Mouse (Mus musculus) right cerebral cortex, postnatal 14 days (tissue): ENCODE results near the gene B020004J07Rik.
"Not testable (repeated sequence)": the region's sequence is repeated elsewhere in the genome, so short reads cannot be mapped to it uniquely, and the experiment has no call there.

Experiments used
- DNase-seq: peaks from one replicate; pipeline ENCODE4 v3.0.0; 2022

Gene B020004J07Rik

DNA sequence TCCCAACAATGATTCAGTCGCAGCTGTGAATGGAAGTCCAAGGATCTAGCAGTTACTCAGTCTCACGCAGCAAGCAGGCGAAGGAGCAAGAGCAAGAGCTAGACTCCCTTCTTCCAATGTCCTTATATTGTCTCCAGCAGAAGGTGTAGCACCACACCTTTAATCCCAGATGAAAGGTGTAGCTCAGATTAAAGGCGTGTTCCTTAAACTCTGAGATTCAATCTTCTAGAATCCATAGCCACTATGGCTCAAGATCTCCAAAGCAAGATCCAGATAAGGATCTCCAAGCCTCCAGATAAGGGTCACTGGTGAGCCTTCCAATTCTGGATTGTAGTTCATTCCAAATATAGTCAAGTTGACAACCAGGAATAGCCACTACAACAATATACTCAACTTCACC, at the start of gene B020004J07Rik:
TSS of gene B020004J07Rik (minus strand) at position 101 of the 400 bp plus-strand sequence.
- not testable (repeated sequence) for DNase-seq

DNA sequence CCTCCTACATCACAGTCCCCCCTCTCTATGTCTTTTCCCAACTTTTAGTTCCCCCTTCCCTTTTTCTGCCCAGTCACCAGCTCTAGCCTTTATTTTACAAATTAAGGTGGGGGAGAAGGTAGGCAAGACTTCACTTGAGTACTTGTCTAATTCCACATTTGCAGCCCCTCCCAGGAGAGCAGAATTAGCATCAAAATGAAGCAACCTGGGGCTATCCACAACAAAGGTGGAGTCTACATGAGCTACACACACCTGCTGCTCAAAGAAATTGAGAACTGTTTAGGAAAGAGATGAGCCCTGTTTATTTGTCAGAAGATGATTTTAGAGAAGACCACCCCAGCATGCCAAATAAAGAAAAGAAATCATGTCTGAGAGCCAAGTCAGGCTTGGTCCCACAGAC, 45.6 kb upstream of the B020004J07Rik start:
- no peak for DNase-seq

DNA sequence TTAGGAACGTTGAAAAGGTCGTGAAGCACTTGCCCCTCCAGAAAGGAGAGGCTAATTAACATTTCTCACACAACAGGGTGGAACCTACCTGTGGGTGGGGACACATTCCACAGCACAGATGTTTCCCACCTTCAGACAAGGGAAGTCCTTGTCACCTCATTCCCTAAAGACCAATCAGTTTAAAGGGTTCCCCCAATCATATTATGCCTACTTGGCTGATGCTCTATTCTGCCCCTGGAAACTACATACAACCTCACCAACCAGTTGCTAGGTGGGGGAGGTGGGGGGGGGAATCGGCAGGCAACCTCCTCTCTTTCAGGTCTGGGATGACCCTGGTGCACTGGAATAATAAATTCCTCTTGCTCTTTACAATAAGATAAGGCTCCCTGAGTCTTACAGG, 39.8 kb upstream of the B020004J07Rik start:
- no peak for DNase-seq

DNA sequence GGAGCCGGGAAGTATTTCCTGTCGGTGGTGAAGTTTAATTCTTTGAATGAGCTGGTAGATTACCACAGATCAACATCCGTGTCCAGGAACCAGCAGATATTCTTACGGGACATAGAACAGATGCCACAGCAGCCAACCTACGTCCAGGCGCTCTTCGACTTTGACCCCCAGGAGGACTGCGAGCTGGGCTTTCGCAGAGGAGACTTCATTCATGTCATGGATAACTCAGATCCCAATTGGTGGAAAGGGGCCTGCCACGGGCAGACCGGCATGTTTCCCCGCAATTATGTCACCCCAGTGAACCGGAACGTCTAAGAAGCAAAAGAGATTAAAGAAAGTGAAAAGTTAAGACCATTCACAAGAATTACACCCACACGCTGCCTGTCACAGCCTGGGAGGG, 31.9 kb upstream of the B020004J07Rik start:
- not testable (repeated sequence) for DNase-seq

DNA sequence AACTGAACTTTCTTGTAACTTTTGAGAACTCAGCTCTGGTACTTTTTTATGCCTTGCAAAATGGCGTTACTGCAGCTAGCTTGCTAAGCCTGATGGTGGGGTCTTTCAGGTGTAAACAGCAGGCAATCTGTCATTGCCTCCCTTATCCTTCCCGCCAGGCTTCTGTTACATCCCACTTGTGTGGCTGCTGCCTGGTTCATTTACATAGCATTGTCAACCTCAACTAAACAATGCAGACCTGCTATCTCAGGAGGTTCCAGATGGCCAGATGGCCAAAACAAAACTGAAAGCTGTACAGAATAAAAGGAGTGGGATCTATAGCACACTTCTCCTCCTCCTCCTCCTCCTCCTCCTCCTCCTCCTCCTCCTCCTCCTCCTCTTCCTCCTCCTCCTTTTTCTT, 28.2 kb upstream of the B020004J07Rik start:
- DNase-seq: not testable (repeated sequence)

DNA sequence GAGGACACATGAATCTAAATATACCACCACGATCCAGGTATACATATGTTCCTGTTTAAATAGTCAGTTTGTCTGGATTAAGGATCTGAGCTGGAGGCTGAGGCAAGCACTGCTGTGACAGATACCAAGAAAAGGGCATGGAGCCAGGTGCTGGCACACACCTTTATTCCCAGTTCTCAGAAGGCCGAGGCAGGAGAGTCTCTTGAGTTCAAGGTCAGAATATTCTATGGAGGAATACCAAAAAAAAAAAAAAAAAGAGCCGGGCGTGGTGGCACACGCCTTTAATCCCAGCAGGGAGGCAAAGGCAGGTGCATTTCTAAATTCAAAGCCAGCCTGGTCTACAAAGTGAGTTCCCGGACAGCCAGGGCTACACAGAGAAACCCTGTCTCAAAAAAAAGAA, 18.5 kb upstream of the B020004J07Rik start:
- DNase-seq: no peak

DNA sequence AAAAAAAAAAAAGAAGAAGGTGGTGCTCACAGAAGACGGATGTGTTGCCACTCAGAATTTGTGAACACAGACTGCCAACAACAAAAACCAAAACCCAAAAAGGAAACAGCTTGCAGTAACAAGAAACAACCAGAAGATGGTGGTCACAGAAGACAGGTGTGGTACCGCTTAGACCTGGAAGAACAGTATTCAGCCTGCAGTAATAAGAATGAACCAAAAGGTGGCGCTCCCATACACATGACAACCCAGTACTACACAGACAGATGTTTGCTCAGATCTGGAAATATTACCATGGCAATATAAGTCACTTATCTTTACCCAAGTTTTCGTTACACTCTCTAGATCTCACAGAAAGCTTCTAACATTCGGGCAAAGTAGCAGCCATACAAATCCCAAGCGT, 17.1 kb upstream of the B020004J07Rik start:
- DNase-seq: peak; percentile 4

DNA sequence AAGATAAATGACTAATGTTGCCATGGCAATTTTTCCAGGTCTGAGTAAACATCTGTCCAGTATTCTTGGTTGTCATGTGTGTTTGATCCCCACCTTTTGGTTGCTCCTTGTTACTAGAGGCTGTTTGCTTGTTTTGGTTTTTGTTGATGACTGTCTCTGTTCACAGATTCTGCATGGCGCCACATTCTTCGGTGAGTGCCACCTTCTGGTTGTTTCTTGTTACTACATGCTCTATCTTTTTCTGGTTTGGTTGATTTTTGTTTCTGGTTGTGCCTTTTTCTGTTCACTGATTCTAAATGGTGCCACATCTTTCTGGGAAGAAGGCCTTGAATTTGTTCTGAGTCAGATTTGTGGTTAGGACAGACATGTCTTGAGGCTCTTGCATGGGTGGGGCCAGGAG, 7.1 kb upstream of the B020004J07Rik start:
- DNase-seq: no peak
